Mouse (Mus musculus) A20 (cell line): ENCODE results near the gene Arf3.

Experiments
- DNase-seq: peaks from one replicate; pipeline ENCODE4 v3.0.0-alpha.2; 2011; ENCODE audit warnings: low read depth, low spot score

Arf3 gene

DNA sequence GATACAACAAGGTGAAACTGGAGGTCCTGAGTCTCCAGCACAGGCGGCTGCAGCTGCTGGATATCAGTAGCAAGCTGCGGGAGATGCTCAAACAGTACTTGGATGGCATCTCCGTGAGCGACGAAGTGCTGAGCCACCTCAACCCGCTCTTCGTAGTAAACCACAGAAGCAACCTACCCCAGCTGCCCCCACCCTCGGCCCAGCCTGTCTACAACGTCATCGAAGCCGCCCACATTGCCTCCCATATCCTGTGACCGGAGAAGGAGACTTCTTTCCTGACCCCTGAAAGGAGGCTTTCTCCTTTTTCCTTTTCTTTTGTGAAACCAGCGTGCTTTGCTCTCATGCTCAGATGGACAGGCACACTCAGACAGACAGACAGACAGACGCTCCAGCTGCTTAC is 40.2 kb downstream of the Arf3 start:
- no peak for DNase-seq

DNA sequence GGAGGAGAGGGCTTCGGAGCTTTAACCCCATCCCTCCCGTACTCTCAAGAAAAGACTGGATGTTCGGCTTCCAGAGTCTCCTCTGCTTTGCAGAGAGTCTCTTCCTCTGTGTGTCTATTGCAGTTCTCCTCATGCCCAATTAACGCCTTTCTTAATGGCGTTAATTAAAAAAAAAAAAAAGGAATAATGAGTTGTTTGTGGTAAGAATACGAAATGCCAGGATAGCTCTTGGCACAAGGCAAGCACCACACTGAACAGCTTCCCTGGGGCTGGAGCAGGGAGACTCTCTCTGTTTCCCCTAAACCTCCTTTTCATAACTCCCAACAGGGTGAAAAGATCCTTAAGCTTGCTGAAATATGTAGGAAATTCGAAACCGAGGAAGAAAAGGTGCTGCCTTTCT is 40.8 kb downstream of the Arf3 start:
- DNase-seq = no peak

DNA sequence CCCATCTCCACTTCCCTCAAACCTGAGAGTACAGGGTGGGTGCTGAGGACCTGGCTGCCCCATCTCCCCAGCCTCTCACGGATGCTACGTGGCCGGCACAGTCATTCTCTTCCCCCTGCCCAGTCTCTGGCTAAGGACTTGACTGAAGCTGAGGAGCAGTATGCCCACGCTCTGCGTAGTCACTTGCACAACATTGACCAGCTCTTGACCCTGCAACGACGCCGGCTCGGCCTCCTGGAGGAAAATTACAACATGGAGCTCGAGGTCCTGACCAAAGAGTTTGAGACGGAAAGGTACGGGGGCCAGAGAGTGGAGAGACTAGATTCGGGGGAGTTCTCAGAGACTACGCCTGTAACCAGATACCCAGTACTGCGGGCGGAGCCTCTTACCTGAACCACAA is 45.7 kb downstream of the Arf3 start:
- no peak for DNase-seq

DNA sequence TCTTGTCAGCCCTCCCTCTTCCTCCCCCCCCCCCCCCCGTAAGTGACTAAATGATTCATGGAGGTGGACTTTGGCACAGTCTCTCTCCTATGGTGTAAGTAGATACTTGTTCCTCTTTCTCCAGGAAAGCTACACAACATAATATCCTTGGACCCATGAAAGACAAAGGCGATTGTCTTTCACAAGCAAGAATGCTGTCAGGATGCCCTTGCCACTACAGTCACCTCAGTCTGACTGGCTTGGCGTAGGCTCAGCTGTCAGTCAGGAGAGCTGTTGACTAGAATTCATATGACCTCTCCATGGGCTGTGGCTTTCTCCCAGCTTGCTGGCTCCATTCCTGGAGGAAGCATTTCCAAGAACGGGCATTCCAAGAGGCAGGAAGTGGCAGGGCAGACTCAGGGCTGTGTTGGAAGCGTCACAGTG is 48.8 kb downstream of the Arf3 start:
- no peak for DNase-seq

DNA sequence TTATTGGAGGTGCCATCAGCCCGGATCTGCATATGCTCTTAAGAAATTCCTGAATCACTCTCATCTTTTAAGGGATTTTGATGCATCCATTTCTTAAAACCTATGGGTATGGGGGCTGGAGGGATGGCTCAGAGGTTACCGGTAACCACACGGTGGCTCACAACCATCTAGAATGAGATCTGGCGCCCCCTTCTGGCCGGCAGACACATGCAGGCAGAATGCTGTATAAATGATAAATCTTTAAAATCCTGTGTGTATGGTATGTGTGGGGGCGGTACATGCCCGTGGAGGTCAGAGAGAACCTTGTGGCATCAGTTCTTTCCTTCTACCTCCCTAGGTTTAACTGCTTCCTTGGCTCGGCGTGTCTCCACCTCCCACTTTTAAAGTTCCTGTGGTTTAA is 52.6 kb downstream of the Arf3 start:
- DNase-seq = peak; percentile 79

DNA sequence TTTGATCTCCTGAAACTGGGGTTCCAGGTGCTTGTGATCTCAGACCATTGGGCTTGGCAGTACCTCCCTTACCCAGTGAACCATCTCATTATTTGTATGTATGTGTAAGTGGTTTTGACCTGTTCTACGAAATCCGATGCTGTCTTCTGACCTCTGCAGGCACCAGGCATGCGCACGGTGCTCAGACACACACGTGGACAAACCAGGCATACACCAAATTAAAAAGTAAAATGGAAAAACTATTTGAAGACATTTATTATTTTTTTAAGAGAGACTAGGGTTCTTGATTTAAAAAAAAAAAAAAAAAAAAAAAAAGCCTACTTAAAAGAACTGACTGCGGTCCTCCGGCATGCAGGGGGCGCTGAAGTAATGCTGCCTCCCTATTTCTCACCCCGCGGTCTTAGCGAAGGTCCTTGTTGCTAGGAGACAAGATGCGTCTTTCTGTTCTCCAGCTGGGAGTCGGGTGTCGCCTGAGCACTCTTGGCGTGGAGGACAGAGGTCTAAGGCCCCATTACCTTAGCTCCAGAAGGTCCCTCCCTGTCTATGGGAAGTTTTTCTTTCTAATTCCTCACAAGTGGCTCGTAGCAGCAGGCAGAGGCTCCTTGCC is 55.1 kb downstream of the Arf3 start, which contains the start of gene Ccdc65:
Gene Ccdc65, plus strand, starts transcription at position 442 of the 607 bp plus-strand sequence.
- DNase-seq = peak; percentile 88

DNA sequence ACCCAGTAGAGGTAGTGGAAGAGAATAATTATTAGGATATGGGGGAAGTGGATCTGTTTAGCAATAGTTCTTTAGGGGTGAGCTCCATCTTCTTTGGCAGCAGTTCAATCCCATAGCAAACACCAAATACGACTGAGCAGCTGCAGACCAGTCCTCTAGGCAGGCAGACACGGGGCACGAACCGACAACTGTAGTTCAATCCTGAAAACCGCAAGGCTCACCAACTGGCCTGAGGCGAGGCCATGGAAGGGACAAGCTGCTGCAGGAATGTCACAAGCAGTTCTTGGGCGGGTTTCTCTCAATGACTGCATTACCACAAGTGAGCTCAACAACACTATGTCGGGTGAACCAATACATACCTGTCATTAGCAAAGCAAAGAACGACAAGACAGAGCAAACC is 58.7 kb downstream of the Arf3 start:
- DNase-seq = no peak

DNA sequence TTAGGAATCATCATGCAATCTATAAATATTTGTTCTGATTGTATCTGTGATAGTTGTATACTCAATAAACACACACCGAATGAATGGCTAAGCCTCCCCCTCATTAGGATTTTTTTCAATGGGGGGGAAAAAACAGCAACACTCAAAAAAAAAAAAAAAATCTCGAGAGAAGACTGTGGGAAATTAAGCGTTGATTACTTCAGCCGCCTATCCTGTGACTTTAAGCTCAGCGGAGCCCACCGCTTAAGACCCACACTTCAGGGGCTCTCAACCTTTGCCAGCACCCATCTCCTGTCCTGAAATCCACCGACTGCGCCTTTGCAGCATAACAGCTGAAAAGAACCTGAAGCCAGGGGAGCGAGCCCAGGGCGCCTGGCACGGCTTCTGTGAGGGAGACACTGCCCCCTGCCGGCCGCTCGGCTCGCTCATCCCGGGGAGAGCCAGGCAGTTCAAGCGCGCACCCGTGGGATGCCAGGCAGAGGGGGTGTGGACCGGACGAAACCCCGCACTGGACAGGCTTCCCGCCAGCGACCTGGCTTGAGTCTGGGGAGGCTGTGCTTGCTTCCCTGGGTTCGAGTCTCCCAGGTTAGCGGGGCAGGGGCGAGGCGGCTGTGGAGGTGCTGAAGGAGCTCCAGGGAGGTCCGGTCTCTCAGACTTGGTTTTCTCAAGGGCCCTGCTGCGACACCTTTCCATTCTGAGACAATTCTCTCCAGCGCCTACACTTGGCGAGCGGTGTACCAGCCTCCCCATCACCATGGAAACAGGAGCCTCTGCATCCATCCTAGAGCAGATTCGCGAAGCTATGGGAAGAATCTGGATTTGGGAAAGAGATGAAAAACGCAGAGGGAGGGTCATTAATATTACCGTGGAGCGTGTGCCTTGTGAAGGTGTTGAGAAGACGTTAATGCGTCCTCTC is 63.6 kb downstream of the Arf3 start:
- DNase-seq = peak; percentile 85

DNA sequence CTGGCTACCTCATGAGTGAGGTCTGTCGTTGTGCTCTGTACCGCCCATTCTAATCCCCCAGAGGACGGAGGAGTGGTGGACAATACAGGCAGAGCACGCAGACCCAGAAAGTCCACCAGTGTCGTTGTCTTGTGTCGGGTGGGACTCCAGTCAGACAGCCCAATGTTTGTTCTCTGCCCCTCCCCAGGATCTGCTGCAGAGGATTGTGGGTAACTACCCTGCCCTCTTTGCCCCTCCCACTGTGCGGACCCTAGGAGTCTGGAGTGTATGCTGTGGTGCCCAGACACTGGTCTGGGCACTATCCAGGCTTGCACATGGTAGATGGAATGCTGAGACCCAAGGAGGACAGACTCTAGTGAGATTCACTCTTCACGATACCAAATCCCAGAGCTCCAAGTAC is 66.8 kb downstream of the Arf3 start:
- no peak for DNase-seq

DNA sequence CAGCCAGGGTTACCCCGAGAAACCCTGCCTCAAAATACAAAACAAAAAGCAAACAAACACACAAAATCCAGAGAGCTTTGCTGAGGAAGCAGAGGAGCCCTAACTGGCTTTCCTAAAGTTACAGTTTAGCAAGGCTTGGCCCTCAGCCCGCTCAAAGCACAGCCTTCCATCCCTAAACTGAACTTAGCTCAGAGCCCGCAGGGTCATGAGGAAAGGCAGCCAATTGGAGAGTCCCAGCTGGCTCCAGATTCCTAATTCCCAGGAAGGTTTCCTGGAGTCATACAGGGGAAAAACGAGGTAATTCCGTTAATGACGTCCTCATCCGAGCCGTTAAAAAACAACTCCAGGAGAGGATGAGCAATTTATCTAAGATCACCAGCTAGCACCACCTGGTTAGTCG is 67.3 kb downstream of the Arf3 start:
- no peak for DNase-seq

DNA sequence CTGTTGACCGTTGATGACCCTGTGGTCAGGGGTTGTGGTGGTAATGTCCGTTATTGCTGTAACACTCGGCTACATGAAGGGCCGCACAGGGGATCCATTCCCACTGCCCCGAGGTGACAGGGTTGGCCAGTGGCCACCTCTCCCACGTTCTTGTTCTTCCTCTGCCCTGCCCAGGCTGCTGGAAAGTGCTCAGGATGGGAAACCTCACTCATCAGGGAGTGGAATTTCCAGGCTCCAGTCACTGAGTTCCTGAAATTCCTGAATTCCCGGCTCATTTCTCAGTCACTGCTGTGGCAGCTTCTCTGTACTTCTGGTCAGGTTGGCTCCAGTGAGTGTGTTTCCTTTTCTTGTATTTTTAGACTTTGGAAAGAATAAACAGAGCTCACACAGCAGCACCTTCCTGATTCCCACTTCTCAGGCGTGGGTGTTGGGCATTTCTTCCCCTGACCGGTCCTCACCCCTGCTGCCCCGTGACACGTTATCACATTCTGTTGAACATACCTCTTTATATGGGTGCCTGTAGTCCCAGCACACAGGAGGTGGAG is 70.8 kb downstream of the Arf3 start:
- no peak for DNase-seq

DNA sequence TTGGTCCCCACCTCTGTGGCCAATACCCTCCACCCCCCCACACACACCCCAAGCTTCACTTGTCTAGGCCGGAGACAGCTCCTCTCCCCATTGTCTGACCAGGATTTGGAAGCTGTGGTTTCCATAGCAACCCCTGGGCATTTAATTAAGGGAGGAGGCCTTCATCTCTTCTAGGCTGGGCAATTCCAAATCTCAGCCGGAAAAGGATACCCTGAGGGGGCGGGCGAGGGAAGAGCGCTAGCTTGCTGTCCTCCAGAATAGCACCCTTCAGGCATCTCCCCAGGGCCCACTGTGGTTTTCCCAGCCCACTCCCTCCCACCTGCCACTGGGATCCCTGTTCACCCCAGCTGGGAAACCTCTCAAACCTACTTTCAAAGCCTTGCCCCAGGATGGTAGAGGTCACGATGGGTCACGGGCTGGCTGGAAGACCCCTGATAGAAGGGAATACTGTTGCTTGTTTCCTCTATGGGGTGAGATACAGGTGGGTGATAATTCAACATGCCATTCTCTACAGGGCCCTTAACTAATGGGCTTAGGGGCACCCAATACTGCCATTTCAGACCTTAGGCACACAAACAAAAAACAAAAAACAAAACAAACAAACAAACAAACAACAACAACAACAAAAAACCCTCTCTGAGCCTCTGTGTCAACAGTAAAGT is 71.4 kb downstream of the Arf3 start:
- DNase-seq = no peak

DNA sequence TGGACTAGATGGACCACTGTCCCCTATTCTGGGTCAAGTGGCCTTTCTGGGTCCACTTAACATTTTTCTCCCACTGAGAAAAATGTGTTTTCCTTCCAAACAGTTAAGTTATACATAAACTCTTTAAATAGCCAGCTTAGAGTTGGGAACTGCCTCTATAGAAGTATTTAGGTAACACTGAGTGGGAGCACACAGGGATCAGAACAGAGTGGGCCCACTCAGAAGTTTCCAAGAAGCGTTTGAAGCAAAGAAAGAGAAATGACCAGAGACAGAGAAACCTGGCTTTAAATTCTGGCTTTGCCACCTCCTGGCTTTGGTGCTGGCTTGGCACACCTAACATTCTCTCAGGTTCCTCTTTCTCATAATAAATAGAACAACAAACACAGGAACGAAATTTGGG is 73.3 kb downstream of the Arf3 start:
- no peak for DNase-seq
